Mouse (Mus musculus) stomach, postnatal 0 days (tissue): Measurements from ENCODE around the gene Krt7. TPM values are rescaled to one million over a fixed set of nuclear protein-coding genes. Genes with fewer than 3 reads are reported as not detected.
A peak's percentile ranks its signal among the peaks of the same experiment; 100 is the strongest.

Source experiments
- ATAC-seq: fragments of 200-750 bp; cut with Nextera tagmentation; 2 replicates; pipeline ENCODE4 v1.8.0; 2017; ENCODE audit not compliant: low FRiP score, low TSS enrichment
- DNase-seq: peaks from one replicate; pipeline ENCODE4 v3.0.0-alpha.2; 2016; ENCODE audit warnings: low spot score
- H3K27ac ChIP-seq: fragments of 300-500 bp; sonication (generic); replicated peaks from 2 replicates; pipeline ENCODE4 v1.5.1; 2014; ENCODE audit warnings: mild to moderate bottlenecking, control low read depth
- H3K27me3 ChIP-seq: fragments of 300-500 bp; sonication (generic); 2 replicates; pipeline ENCODE4 v1.6.1; 2014; ENCODE audit warnings: low read length; ENCODE audit not compliant: control insufficient read depth, insufficient read depth
- H3K36me3 ChIP-seq: fragments of 300-500 bp; sonication (generic); 2 replicates; pipeline ENCODE4 v1.6.1; 2014; ENCODE audit warnings: low read length, mixed read lengths; ENCODE audit not compliant: control insufficient read depth, insufficient read depth
- H3K4me1 ChIP-seq: fragments of 300-500 bp; sonication (generic); replicated peaks from 2 replicates; pipeline ENCODE4 v1.6.1; 2014; ENCODE audit warnings: antibody characterized with exemption; ENCODE audit not compliant: control insufficient read depth, insufficient read depth
- H3K4me2 ChIP-seq: fragments of 300-500 bp; sonication (generic); replicated peaks from 2 replicates; pipeline ENCODE4 v1.6.1; 2014; ENCODE audit warnings: low read depth, mild to moderate bottlenecking, control low read depth, moderate library complexity
- H3K4me3 ChIP-seq: fragments of 300-500 bp; sonication (generic); 2 replicates; pipeline ENCODE4 v1.5.1; 2014; ENCODE audit warnings: low read depth, low read length, control low read depth
- H3K9ac ChIP-seq: fragments of 300-500 bp; sonication (generic); 2 replicates; pipeline ENCODE4 v1.6.1; 2014; ENCODE audit warnings: mild to moderate bottlenecking, low read length, control low read depth, mixed read lengths
- H3K9me3 ChIP-seq: fragments of 300-500 bp; sonication (generic); 2 replicates; pipeline ENCODE4 v1.6.1; 2016; ENCODE audit warnings: low read length; ENCODE audit not compliant: control insufficient read depth
- CTCF ChIP-seq: IDR thresholded peaks from 2 replicates; pipeline ENCODE4 v1.5.1; 2016; ENCODE audit warnings: antibody characterized with exemption, low read depth, mild to moderate bottlenecking, moderate library complexity
- EP300 ChIP-seq: optimal IDR thresholded peaks from 2 replicates; pipeline ENCODE3; 2016; ENCODE audit warnings: antibody characterized with exemption
- WGBS: fragments of 180-500 bp; shearing (Covaris S2); extraction: QIAGEN DNeasy Blood & Tissue Kit; methylation state at CpG from one replicate; pipeline ENCODE4 v1.1.7; 2014; 5-methylcytosine and 5-hydroxymethylcytosine counted together
- polyA plus RNA-seq: library from polyadenylated mRNA; unstranded; fragments of >200 nt; fragmentation: Nextera tagmentation; extraction: Ambion mirVana; gene quantifications from 2 replicates; pipeline ENCODE4 v1.2.1, GENCODE M21; 2015

Krt7 gene
- polyA plus RNA-seq: 191 and 207 TPM in 2 replicates

GRCm38 (mm10) chr15:101410775-101411174 lies at the start of gene Krt7:
Gene Krt7 (plus strand): TSS chr15:101411043.
- Histone ChIP-seq H3K4me2 (peak within 1 kb of the TSS; percentile 56), H3K9me3 (no peaks in the 10 kb centered on the region), H3K9ac (peak within 1 kb of the TSS; percentile 61), H3K27me3 (no peaks in the 10 kb centered on the region), H3K27ac (peak within 1 kb of the TSS; percentile 77), H3K4me1 (no peaks in the 10 kb centered on the region), H3K4me3 (peak within 1 kb of the TSS; percentile 36), H3K36me3 (no peaks in the 10 kb centered on the region)
- peak; percentile 56 for DNase-seq
- no peak for TF ChIP-seq CTCF
- TF ChIP-seq EP300: no peak
- peak; percentile 61 for ATAC-seq
- 32% methylated on average over 2 of the region's 2 CpGs for WGBS

GRCm38 (mm10) chr15:101362393-101363010 lies 48.3 kb upstream of the Krt7 start:
- 52% methylated on average over 4 of the region's 4 CpGs for WGBS
- ATAC-seq: peak; percentile 30; the same call in 1 of the 2 replicates

GRCm38 (mm10) chr15:101363933-101364332 lies 46.9 kb upstream of the Krt7 start:
- no peaks in the 10 kb centered on the region for H3K36me3 ChIP-seq
- H3K4me1 ChIP-seq: peaks cover 15% of the 10 kb centered on the region
- no peak overlapping the region for H3K4me2 ChIP-seq
- no peak for DNase-seq
- no peak overlapping the region for H3K27ac ChIP-seq
- H3K9ac ChIP-seq: no peak overlapping the region
- H3K4me3 ChIP-seq: no peak overlapping the region
- whole genome bisulfite sequencing: 74% methylated on average over 6 of the region's 6 CpGs
- no peak for TF ChIP-seq CTCF
- no peak for TF ChIP-seq EP300
- H3K9me3 ChIP-seq: no peaks in the 10 kb centered on the region
- ATAC-seq: no peak
- no peaks in the 10 kb centered on the region for H3K27me3 ChIP-seq

More at GRCm38 (mm10) chr15:101362393-101363010, 48.3 kb upstream of the Krt7 start:
- no peaks in the 10 kb centered on the region for H3K9me3 ChIP-seq
- no peak overlapping the region for H3K4me2 ChIP-seq
- TF ChIP-seq CTCF: no peak
- no peak for TF ChIP-seq EP300
- no peaks in the 10 kb centered on the region for H3K36me3 ChIP-seq
- no peak overlapping the region; the same call in 1 of the 2 replicates for H3K27ac ChIP-seq
- peaks cover 15% of the 10 kb centered on the region for H3K4me1 ChIP-seq
- H3K27me3 ChIP-seq: no peaks in the 10 kb centered on the region
- DNase-seq: no peak
- H3K9ac ChIP-seq: no peak overlapping the region
- H3K4me3 ChIP-seq: no peak overlapping the region

GRCm38 (mm10) chr15:101364425-101364824 lies 46.4 kb upstream of the Krt7 start:
- H3K4me1 ChIP-seq: peaks cover 17% of the 10 kb centered on the region
- H3K4me2 ChIP-seq: no peak overlapping the region
- DNase-seq (no peak), ATAC-seq (no peak; the same call in 1 of the 2 replicates)
- no peaks in the 10 kb centered on the region for H3K36me3 ChIP-seq
- 53% methylated on average over 6 of the region's 6 CpGs for WGBS
- H3K27me3 ChIP-seq: no peaks in the 10 kb centered on the region
- peak overlapping the region; percentile 35; the same call in 1 of the 2 replicates for H3K27ac ChIP-seq
- H3K9ac ChIP-seq: no peak overlapping the region
- TF ChIP-seq EP300: no peak
- TF ChIP-seq CTCF: no peak
- H3K4me3 ChIP-seq: no peak overlapping the region
- no peaks in the 10 kb centered on the region for H3K9me3 ChIP-seq

- H3K27me3 ChIP-seq: no peaks in the 10 kb centered on the region
- peak overlapping the region; percentile 85 for H3K27ac ChIP-seq
- peak; percentile 59 for ATAC-seq
- H3K4me3 ChIP-seq: no peak overlapping the region
- H3K9me3 ChIP-seq: no peaks in the 10 kb centered on the region
- no peaks in the 10 kb centered on the region for H3K36me3 ChIP-seq
- H3K4me1 ChIP-seq: peaks cover 21% of the 10 kb centered on the region
- no peak for TF ChIP-seq CTCF
- TF ChIP-seq EP300: no peak
- peak; percentile 70 for DNase-seq
- no peak overlapping the region for H3K4me2 ChIP-seq
- H3K9ac ChIP-seq: no peak overlapping the region
- WGBS: 65% methylated on average over 7 of the region's 7 CpGs
Observed at GRCm38 (mm10) chr15:101364891-101365671, 45.8 kb upstream of the Krt7 start.

- no peak for DNase-seq
- H3K4me2 ChIP-seq: no peak overlapping the region
- no peaks in the 10 kb centered on the region for H3K27me3 ChIP-seq
- no peak for TF ChIP-seq CTCF
- no peak for TF ChIP-seq EP300
- H3K36me3 ChIP-seq: no peaks in the 10 kb centered on the region
- H3K4me3 ChIP-seq: no peak overlapping the region
- H3K9ac ChIP-seq: no peak overlapping the region
- WGBS: 40% methylated on average over 4 of the region's 4 CpGs
- H3K27ac ChIP-seq: peak overlapping the region; percentile 85
- H3K9me3 ChIP-seq: no peaks in the 10 kb centered on the region
- H3K4me1 ChIP-seq: peaks cover 21% of the 10 kb centered on the region
- ATAC-seq: no peak
Observed at GRCm38 (mm10) chr15:101365721-101366120, 45.1 kb upstream of the Krt7 start.
